Mouse (Mus musculus) kidney, postnatal 0 days (tissue): Measurements from ENCODE around the gene Txnrd2. TPM values are rescaled to one million over a fixed set of nuclear protein-coding genes. Genes with fewer than 3 reads are reported as not detected.

Experiments
- ATAC-seq: fragments of 200-750 bp; cut with Nextera tagmentation; replicated peaks from 2 replicates; pipeline ENCODE4 v1.8.0; 2017; ENCODE audit warnings: low read depth, moderate number of reproducible peaks, moderate TSS enrichment, moderate library complexity; ENCODE audit not compliant: low FRiP score
- DNase-seq: peaks from one replicate; pipeline ENCODE4 v3.0.0-alpha.2; 2016; ENCODE audit warnings: low spot score
- H3K27ac ChIP-seq: fragments of 300-500 bp; sonication (generic); 2 replicates; pipeline ENCODE4 v1.5.1; 2014; ENCODE audit warnings: mild to moderate bottlenecking
- H3K27me3 ChIP-seq: fragments of 300-500 bp; sonication (generic); 2 replicates; pipeline ENCODE4 v1.6.1; 2014; ENCODE audit warnings: low read length, mixed read lengths; ENCODE audit not compliant: insufficient read depth
- H3K36me3 ChIP-seq: fragments of 300-500 bp; sonication (generic); 2 replicates; pipeline ENCODE4 v1.6.1; 2014; ENCODE audit warnings: low read length, mixed read lengths; ENCODE audit not compliant: insufficient read depth
- H3K4me1 ChIP-seq: fragments of 300-500 bp; sonication (generic); replicated peaks from 2 replicates; pipeline ENCODE4 v1.6.1; 2014; ENCODE audit warnings: antibody characterized with exemption, low read length, mixed read lengths; ENCODE audit not compliant: insufficient read depth
- H3K4me2 ChIP-seq: fragments of 300-500 bp; sonication (generic); 2 replicates; pipeline ENCODE4 v1.6.1; 2014; ENCODE audit warnings: mild to moderate bottlenecking, low read length, moderate library complexity, mixed read lengths
- H3K4me3 ChIP-seq: fragments of 300-500 bp; sonication (generic); replicated peaks from 2 replicates; pipeline ENCODE4 v1.5.1; 2014; ENCODE audit warnings: low read depth, low read length
- H3K9ac ChIP-seq: fragments of 300-500 bp; sonication (generic); 2 replicates; pipeline ENCODE4 v1.6.1; 2014; ENCODE audit warnings: low read depth, low read length
- H3K9me3 ChIP-seq: fragments of 300-500 bp; sonication (generic); replicated peaks from 2 replicates; pipeline ENCODE4 v1.6.1; 2016; ENCODE audit warnings: low read length, inconsistent platforms, mixed read lengths
- CTCF ChIP-seq: IDR thresholded peaks from 2 replicates; pipeline ENCODE4 v1.5.1; 2016; ENCODE audit warnings: antibody characterized with exemption, low read depth, mild to moderate bottlenecking, moderate library complexity
- WGBS: fragments of 180-500 bp; shearing (Covaris S2); extraction: QIAGEN DNeasy Blood & Tissue Kit; methylation state at CpG from one replicate; pipeline ENCODE4 v1.1.7; 2014; 5-methylcytosine and 5-hydroxymethylcytosine counted together
- polyA plus RNA-seq: library from polyadenylated mRNA; unstranded; fragments of >200 nt; fragmentation: Nextera tagmentation; extraction: Ambion mirVana; gene quantifications from 2 replicates; pipeline ENCODE4 v1.2.1, GENCODE M21; 2015

The Txnrd2 gene
- polyA plus RNA-seq, 1 experiment from 2014 or later: 30.6 TPM

GRCm38 (mm10) chr16:18471976-18472375 is 45.8 kb downstream of the Txnrd2 start:
- no peak overlapping the region for H3K27ac ChIP-seq
- DNase-seq: no peak
- no peak for TF ChIP-seq CTCF
- H3K9ac ChIP-seq: no peak overlapping the region
- H3K27me3 ChIP-seq: no peaks in the 10 kb centered on the region
- H3K4me1 ChIP-seq: no peaks in the 10 kb centered on the region
- 92% methylated on average over 6 of the region's 6 CpGs for WGBS
- H3K9me3 ChIP-seq: no peaks in the 10 kb centered on the region
- H3K4me3 ChIP-seq: no peak overlapping the region
- ATAC-seq: no peak
- no peaks in the 10 kb centered on the region for H3K36me3 ChIP-seq
- no peak overlapping the region for H3K4me2 ChIP-seq

- no peak for ATAC-seq
- H3K9me3 ChIP-seq: no peaks in the 10 kb centered on the region
- no peak overlapping the region for H3K4me3 ChIP-seq
- no peaks in the 10 kb centered on the region for H3K4me1 ChIP-seq
- H3K27me3 ChIP-seq: no peaks in the 10 kb centered on the region
- H3K27ac ChIP-seq: no peak overlapping the region
- H3K4me2 ChIP-seq: no peak overlapping the region
- TF ChIP-seq CTCF: no peak
- H3K36me3 ChIP-seq: no peaks in the 10 kb centered on the region
- 81% methylated on average over 4 of the region's 4 CpGs for WGBS
- no peak for DNase-seq
- H3K9ac ChIP-seq: no peak overlapping the region
These were observed 46.2 kb downstream of the Txnrd2 start for GRCm38 (mm10) chr16:18472416-18472815.

GRCm38 (mm10) chr16:18472976-18473375 is 46.8 kb downstream of the Txnrd2 start:
- WGBS: 88% methylated on average over 8 of the region's 8 CpGs
- H3K27ac ChIP-seq: no peak overlapping the region
- H3K9ac ChIP-seq: no peak overlapping the region
- no peaks in the 10 kb centered on the region for H3K9me3 ChIP-seq
- H3K4me2 ChIP-seq: no peak overlapping the region
- no peak for TF ChIP-seq CTCF
- H3K27me3 ChIP-seq: no peaks in the 10 kb centered on the region
- no peaks in the 10 kb centered on the region for H3K4me1 ChIP-seq
- H3K4me3 ChIP-seq: no peak overlapping the region
- no peaks in the 10 kb centered on the region for H3K36me3 ChIP-seq
- ATAC-seq (no peak), DNase-seq (no peak)

- 58% methylated on average over 2 of the region's 2 CpGs for WGBS
- no peak for TF ChIP-seq CTCF
- H3K27ac ChIP-seq: no peak overlapping the region
- H3K4me1 ChIP-seq: no peaks in the 10 kb centered on the region
- H3K4me2 ChIP-seq: no peak overlapping the region
- no peak overlapping the region for H3K9ac ChIP-seq
- H3K36me3 ChIP-seq: no peaks in the 10 kb centered on the region
- no peak overlapping the region for H3K4me3 ChIP-seq
- no peak for DNase-seq
- no peak for ATAC-seq
- no peaks in the 10 kb centered on the region for H3K27me3 ChIP-seq
- H3K9me3 ChIP-seq: no peaks in the 10 kb centered on the region
These were observed 47.8 kb downstream of the Txnrd2 start for GRCm38 (mm10) chr16:18474021-18474420.

GRCm38 (mm10) chr16:18477996-18478395 is 51.8 kb downstream of the Txnrd2 start:
- no peak overlapping the region for H3K4me2 ChIP-seq
- H3K36me3 ChIP-seq: no peaks in the 10 kb centered on the region
- peak; percentile 45; the same call in 1 of the 2 replicates for TF ChIP-seq CTCF
- no peaks in the 10 kb centered on the region for H3K27me3 ChIP-seq
- 59% methylated on average over 6 of the region's 6 CpGs for WGBS
- 0 out of 2 replicates have a peak, but pooled peaks cover 4% of the 10 kb centered on the region for H3K4me1 ChIP-seq
- no peak overlapping the region for H3K4me3 ChIP-seq
- no peak overlapping the region for H3K9ac ChIP-seq
- DNase-seq (no peak), ATAC-seq (0 out of 2 replicates have a peak, but pooled peaks have one; percentile 14)
- no peak overlapping the region for H3K27ac ChIP-seq
- H3K9me3 ChIP-seq: no peaks in the 10 kb centered on the region

- H3K27ac ChIP-seq: no peak overlapping the region
- TF ChIP-seq CTCF: no peak
- H3K9ac ChIP-seq: no peak overlapping the region
- no peaks in the 10 kb centered on the region for H3K36me3 ChIP-seq
- H3K9me3 ChIP-seq: no peaks in the 10 kb centered on the region
- no peak for DNase-seq
- ATAC-seq: peak; percentile 64; the same call in 1 of the 2 replicates
- H3K4me2 ChIP-seq: no peak overlapping the region
- 32% methylated on average over 7 of the region's 7 CpGs for WGBS
- 0 out of 2 replicates have a peak, but pooled peaks cover 4% of the 10 kb centered on the region for H3K4me1 ChIP-seq
- no peak overlapping the region for H3K4me3 ChIP-seq
- H3K27me3 ChIP-seq: no peaks in the 10 kb centered on the region
These were observed 53.5 kb downstream of the Txnrd2 start for GRCm38 (mm10) chr16:18479667-18480066.

GRCm38 (mm10) chr16:18480933-18481485 is 54.8 kb downstream of the Txnrd2 start:
- H3K27me3 ChIP-seq: no peaks in the 10 kb centered on the region
- H3K4me2 ChIP-seq: no peak overlapping the region
- no peaks in the 10 kb centered on the region for H3K36me3 ChIP-seq
- H3K9me3 ChIP-seq: no peaks in the 10 kb centered on the region
- H3K27ac ChIP-seq: no peak overlapping the region
- ATAC-seq (no peak), DNase-seq (no peak)
- no peak; the same call in 1 of the 2 replicates for TF ChIP-seq CTCF
- 0 out of 2 replicates have a peak, but pooled peaks cover 4% of the 10 kb centered on the region for H3K4me1 ChIP-seq
- 66% methylated on average over 4 of the region's 4 CpGs for WGBS
- no peak overlapping the region for H3K4me3 ChIP-seq
- H3K9ac ChIP-seq: no peak overlapping the region
